Mouse (Mus musculus): Measurements from ENCODE around the gene Jazf1. TPM values are rescaled to one million over a fixed set of nuclear protein-coding genes. Genes with fewer than 3 reads are reported as not detected.

The Jazf1 gene
- total and polyA plus RNA-seq, 3 experiments: 0.42 to 1.7 (median 0.75) TPM

DNA sequence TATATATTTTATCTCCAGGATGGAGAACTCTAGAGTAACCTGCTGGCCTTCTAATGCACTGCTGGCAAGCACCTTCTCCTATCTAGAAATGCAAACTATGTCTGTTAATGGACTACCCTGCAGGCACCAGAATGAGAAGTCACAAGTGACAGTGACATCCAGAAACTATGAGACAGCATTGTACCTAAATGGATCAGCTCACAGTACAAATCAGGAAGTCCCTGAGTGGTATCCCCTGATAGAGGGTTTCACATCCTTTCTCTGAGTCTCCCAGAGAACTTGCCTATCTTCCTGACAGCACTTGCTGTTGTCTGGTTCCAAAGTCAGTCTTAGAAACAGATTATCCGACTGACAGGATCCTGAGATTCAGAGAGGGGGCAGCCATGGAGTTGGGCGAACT, 22.9 kb downstream of the Jazf1 start:
- no peak overlapping the region for H3K4me3 ChIP-seq (replicated peaks in 1 of 3; ENCODE audit: low read depth in 2 of 3, low read length in 2 of 3, poor library complexity in 1 of 3)
- H3K27ac ChIP-seq (ENCODE audit: insufficient read depth, low read depth): no peak overlapping the region
- no peak overlapping the region for H3K9ac ChIP-seq (ENCODE audit: insufficient read depth, low read depth)
- TF ChIP-seq SIN3A (IDR thresholded peaks at IDR 0.05; ENCODE audit: low read length): no peak
- no peak for TF ChIP-seq RAD21 (IDR thresholded peaks at IDR 0.05; ENCODE audit: low read depth, low read length)
- TF ChIP-seq MYC (IDR thresholded peaks at IDR 0.05; ENCODE audit: low read depth, low read length): no peak
- no peak for TF ChIP-seq SMC3 (IDR thresholded peaks at IDR 0.05; ENCODE audit: low read depth, low read length)
- TF ChIP-seq GABPA (IDR thresholded peaks at IDR 0.05; ENCODE audit: insufficient replicate concordance, low read depth, low read length): no peak
- no peak for TF ChIP-seq MXI1 (IDR thresholded peaks at IDR 0.05; ENCODE audit: low read depth, low read length)
- no peak for TF ChIP-seq TCF12 (IDR thresholded peaks at IDR 0.05; ENCODE audit: low read depth, low read length)
- no peak for TF ChIP-seq UBTF (IDR thresholded peaks at IDR 0.05; ENCODE audit: low read depth, low read length)
- TF ChIP-seq RCOR1 (conservative IDR thresholded peaks at IDR 0.05; ENCODE audit: low read depth, low read length): no peak
- TF ChIP-seq POLR2AphosphoS2 (IDR thresholded peaks at IDR 0.05; ENCODE audit: low read depth, low read length): no peak
- no peak for TF ChIP-seq USF1 (IDR thresholded peaks at IDR 0.05; ENCODE audit: low read depth, low read length)
- TF ChIP-seq ELF1 (IDR thresholded peaks at IDR 0.05; ENCODE audit: low read depth, low read length): no peak
- H3K27me3 ChIP-seq (replicated peaks): no peaks in the 10 kb centered on the region
- H3K4me2 ChIP-seq (ENCODE audit: insufficient read depth, low read depth, poor library complexity, severe bottlenecking): no peak overlapping the region
- in situ Hi-C loops (cut with MboI; ENCODE audit: low pct_ligation_motif_present, low pct_unique_long_range_greater_than_20kb, low sequenced_read_pairs): no loop called here
- H3K9me3 ChIP-seq (replicated peaks; ENCODE audit: low read length): no peaks in the 10 kb centered on the region
- peaks cover 3 to 14% of the 10 kb centered on the region in 2 experiments; a peak in 3 of 4 replicates for H3K4me1 ChIP-seq (ENCODE audit: control insufficient read depth in 1 of 2, insufficient read depth in 2 of 2)
- dilution Hi-C loops (cut with MboI; ENCODE audit: extremely low pct_ligation_motif_present, extremely low pct_unique_long_range_greater_than_20kb, low sequenced_read_pairs): no loop called here
- no peaks in the 10 kb centered on the region for H3K79me2 ChIP-seq (replicated peaks; ENCODE audit: control insufficient read depth, extremely low read depth, insufficient read depth, poor library complexity, severe bottlenecking)
- peak; percentile 42 for DNase-seq (ENCODE audit: extremely low read depth)
- H3K36me3 ChIP-seq (replicated peaks in 1 of 2; ENCODE audit: control insufficient read depth in 1 of 2, insufficient read depth in 1 of 2, low read length in 1 of 2): no peaks in the 10 kb centered on the region

- TF ChIP-seq GABPA (IDR thresholded peaks at IDR 0.05; ENCODE audit: insufficient replicate concordance, low read depth, low read length) (no peak), JUN (IDR thresholded peaks at IDR 0.05; ENCODE audit: insufficient read depth, low read depth, low read length) (no peak), CHD1 (IDR thresholded peaks at IDR 0.05; ENCODE audit: low read depth, low read length) (no peak), TCF12 (IDR thresholded peaks at IDR 0.05; ENCODE audit: low read depth, low read length) (no peak), USF2 (conservative IDR thresholded peaks at IDR 0.05; ENCODE audit: low read depth, low read length) (no peak), NELFE (IDR thresholded peaks at IDR 0.05; ENCODE audit: low read depth, low read length) (no peak), ZKSCAN1 (IDR thresholded peaks at IDR 0.05; ENCODE audit: borderline replicate concordance, low read depth, low read length) (no peak), USF1 (IDR thresholded peaks at IDR 0.05; ENCODE audit: low read depth, low read length) (no peak), CTCF (conservative IDR thresholded peaks at IDR 0.05 in 1 of 2, IDR thresholded peaks at IDR 0.05 in 1 of 2; ENCODE audit: low read depth in 2 of 2, low read length in 2 of 2) (no peak), SIN3A (IDR thresholded peaks at IDR 0.05; ENCODE audit: low read length) (no peak), RAD21 (IDR thresholded peaks at IDR 0.05; ENCODE audit: low read depth, low read length) (no peak), RCOR1 (conservative IDR thresholded peaks at IDR 0.05; ENCODE audit: low read depth, low read length) (no peak), E2F4 (IDR thresholded peaks at IDR 0.05; ENCODE audit: insufficient replicate concordance, low read depth, low read length) (no peak), HCFC1 (IDR thresholded peaks at IDR 0.05; ENCODE audit: low read depth, low read length) (no peak), JUND (conservative IDR thresholded peaks at IDR 0.05; ENCODE audit: low read depth, low read length) (no peak), MAFK (IDR thresholded peaks at IDR 0.05; ENCODE audit: insufficient replicate concordance, low read length) (no peak), CHD2 (IDR thresholded peaks at IDR 0.05; ENCODE audit: low read length) (no peak; the same call in 1 of the 2 replicates), TBP (conservative IDR thresholded peaks at IDR 0.05; ENCODE audit: low read depth, low read length) (no peak)
- no peaks in the 10 kb centered on the region for H3K79me2 ChIP-seq (replicated peaks; ENCODE audit: control insufficient read depth, extremely low read depth, insufficient read depth, poor library complexity, severe bottlenecking)
- no peak overlapping the region for H3K27ac ChIP-seq (ENCODE audit: insufficient read depth, low read depth)
- no peaks in the 10 kb centered on the region for H3K27me3 ChIP-seq (replicated peaks)
- no peaks in the 10 kb centered on the region for H3K36me3 ChIP-seq (replicated peaks in 1 of 2; ENCODE audit: control insufficient read depth in 1 of 2, insufficient read depth in 1 of 2, low read length in 1 of 2)
- no peak overlapping the region for H3K4me3 ChIP-seq (replicated peaks in 1 of 3; ENCODE audit: low read depth in 2 of 3, low read length in 2 of 3, poor library complexity in 1 of 3)
- dilution Hi-C loops (cut with MboI; ENCODE audit: extremely low pct_ligation_motif_present, extremely low pct_unique_long_range_greater_than_20kb, low sequenced_read_pairs): no loop called here
- no peak for DNase-seq (ENCODE audit: extremely low read depth)
- no peaks in the 10 kb centered on the region for H3K9me3 ChIP-seq (replicated peaks; ENCODE audit: low read length)
- no peak overlapping the region for H3K9ac ChIP-seq (ENCODE audit: insufficient read depth, low read depth)
- in situ Hi-C loops (cut with MboI; ENCODE audit: low pct_ligation_motif_present, low pct_unique_long_range_greater_than_20kb, low sequenced_read_pairs): no loop called here
- H3K4me1 ChIP-seq (ENCODE audit: control insufficient read depth in 1 of 2, insufficient read depth in 2 of 2): peaks cover 6 to 11% of the 10 kb centered on the region in 2 experiments; a peak in 3 of 4 replicates
- peak overlapping the region; percentile 4; the same call in 1 of the 2 replicates for H3K4me2 ChIP-seq (ENCODE audit: insufficient read depth, low read depth, poor library complexity, severe bottlenecking)
These were observed 30.3 kb downstream of the Jazf1 start for GRCm38 (mm10) chr6:53038176-53038575.
